Mouse (Mus musculus) testis, adult 2 months (tissue): ENCODE data around the gene Coro2a. TPM values are rescaled to one million over a fixed set of nuclear protein-coding genes. Genes with fewer than 3 reads are reported as not detected.
A peak's percentile ranks its signal among the peaks of the same experiment; 100 is the strongest.

ENCODE experiments used
- H3K27ac ChIP-seq: fragments of 200-500 bp; 2 replicates; pipeline ENCODE4 v1.5.1; 2012; ENCODE audit warnings: low read depth, low read length; ENCODE audit not compliant: control insufficient read depth, insufficient read depth
- H3K27me3 ChIP-seq: fragments of 200-500 bp; 2 replicates; pipeline ENCODE4 v1.6.1; 2012; ENCODE audit warnings: mild to moderate bottlenecking, low read length, moderate library complexity; ENCODE audit not compliant: control insufficient read depth, insufficient read depth
- H3K36me3 ChIP-seq: fragments of 200-500 bp; 2 replicates; pipeline ENCODE4 v1.6.1; 2012; ENCODE audit warnings: mild to moderate bottlenecking, low read length; ENCODE audit not compliant: control insufficient read depth, insufficient read depth
- H3K4me1 ChIP-seq: fragments of 200-500 bp; 2 replicates; pipeline ENCODE4 v1.6.1; 2012; ENCODE audit warnings: low read length; ENCODE audit not compliant: control insufficient read depth, insufficient read depth
- H3K4me3 ChIP-seq: fragments of 200-500 bp; 2 replicates; pipeline ENCODE4 v1.5.1; 2012; ENCODE audit warnings: low read depth, mild to moderate bottlenecking, low read length, moderate library complexity, mixed read lengths; ENCODE audit not compliant: control insufficient read depth
- CTCF ChIP-seq: fragments of 200-500 bp; IDR thresholded peaks from 2 replicates; pipeline ENCODE4 v1.5.1; 2012; ENCODE audit warnings: low read depth, mild to moderate bottlenecking, inconsistent platforms, low read length, moderate library complexity; ENCODE audit not compliant: control insufficient read depth, insufficient read depth, insufficient replicate concordance
- POLR2A ChIP-seq: fragments of 200-500 bp; IDR thresholded peaks from 2 replicates; pipeline ENCODE4 v1.6.1; 2012; ENCODE audit warnings: low read depth, mild to moderate bottlenecking, inconsistent platforms, low read length, moderate library complexity; ENCODE audit not compliant: control insufficient read depth
- polyA plus RNA-seq: library from polyadenylated mRNA; depleted of rRNA; stranded (reverse); fragments of >200 nt; gene quantifications from 2 replicates; pipeline ENCODE4 v1.2.3, GENCODE M21; 2012

The Coro2a gene
- polyA plus RNA-seq, 1 experiment, result 139 TPM

DNA sequence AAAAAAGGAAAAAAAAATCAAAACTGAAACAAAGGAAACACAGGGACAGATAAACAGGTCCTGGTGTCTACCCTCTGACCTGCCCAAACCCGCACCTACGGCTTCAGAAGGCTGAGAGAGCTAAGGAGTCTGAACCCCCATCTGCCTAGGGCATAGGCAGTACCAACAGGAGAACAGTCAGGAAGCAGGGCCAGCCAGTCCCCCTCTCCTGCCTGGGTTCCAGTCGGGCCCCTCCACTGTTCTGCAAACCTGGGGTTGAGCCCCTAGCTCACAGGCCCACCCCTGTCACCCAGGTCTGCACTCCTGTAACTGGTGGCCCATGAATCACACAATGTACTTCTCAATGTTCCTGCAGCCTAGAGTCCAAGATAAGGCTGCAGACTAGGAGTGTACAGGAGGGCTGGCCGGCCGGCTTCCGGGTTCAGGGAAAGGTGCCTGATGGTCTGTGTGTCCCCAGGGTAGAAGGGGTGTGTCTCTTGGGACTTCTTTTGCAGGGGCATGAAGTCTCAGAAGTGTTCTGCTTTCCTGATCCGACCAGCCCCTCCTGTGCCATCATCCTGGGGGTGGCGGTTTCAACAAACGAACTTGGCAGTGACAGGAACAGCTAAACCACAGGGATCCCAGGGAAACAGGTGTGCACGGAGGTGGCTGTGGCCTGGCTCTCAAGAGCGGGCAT, 4.6 kb downstream of the Coro2a start:
- Histone ChIP-seq H3K27ac (no peak overlapping the region; the same call in 1 of the 2 replicates), H3K27me3 (no peaks in the 10 kb centered on the region)
- TF ChIP-seq POLR2A (no peak), CTCF (no peak)

GRCm38 (mm10) chr4:46596398-46596797, 5.6 kb downstream of the Coro2a start:
- no peak overlapping the region for H3K4me3 ChIP-seq
- TF ChIP-seq POLR2A (no peak), CTCF (no peak)
- H3K27ac ChIP-seq, result no peak overlapping the region
- H3K4me1 ChIP-seq, result peaks cover 18% of the 10 kb centered on the region
- no peaks in the 10 kb centered on the region for H3K27me3 ChIP-seq
- H3K36me3 ChIP-seq, result no peaks in the 10 kb centered on the region

More for the DNA sequence above, 4.6 kb downstream of the Coro2a start:
- Histone ChIP-seq H3K4me1 (peaks cover 18% of the 10 kb centered on the region), H3K36me3 (no peaks in the 10 kb centered on the region), H3K4me3 (no peak overlapping the region)

- Histone ChIP-seq H3K4me3 (no peak overlapping the region), H3K36me3 (no peaks in the 10 kb centered on the region), H3K27me3 (no peaks in the 10 kb centered on the region), H3K4me1 (peaks cover 16% of the 10 kb centered on the region), H3K27ac (no peak overlapping the region)
- no peak for TF ChIP-seq POLR2A
- TF ChIP-seq CTCF, result no peak
These were observed 7.9 kb downstream of the Coro2a start for GRCm38 (mm10) chr4:46594131-46594530.

DNA sequence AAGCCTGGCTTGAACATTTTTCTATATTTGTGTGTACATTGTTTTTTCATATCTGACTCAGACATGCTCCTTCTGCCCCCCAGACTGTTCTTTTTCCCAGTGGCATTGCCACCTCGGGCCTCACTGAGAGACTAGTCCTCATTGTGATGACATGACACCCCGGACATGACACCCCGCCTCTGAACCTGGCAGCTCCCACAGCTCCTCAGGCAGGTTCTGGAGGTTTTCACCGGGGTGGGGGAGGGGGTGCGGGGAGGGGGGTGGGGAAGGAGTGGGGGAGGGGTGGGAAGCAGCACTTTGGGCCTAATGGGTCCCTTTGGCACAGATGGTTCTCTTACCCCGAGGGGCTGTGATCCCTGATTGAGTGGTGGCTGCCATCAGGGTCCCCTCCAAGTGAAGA, 8.5 kb downstream of the Coro2a start:
- Histone ChIP-seq H3K36me3 (no peaks in the 10 kb centered on the region), H3K27me3 (no peaks in the 10 kb centered on the region), H3K4me1 (peaks cover 13% of the 10 kb centered on the region), H3K4me3 (no peak overlapping the region), H3K27ac (no peak overlapping the region)
- no peak for TF ChIP-seq CTCF
- no peak for TF ChIP-seq POLR2A

- H3K27ac ChIP-seq, result peak overlapping the region; percentile 47; the same call in 1 of the 2 replicates
- H3K27me3 ChIP-seq, result no peaks in the 10 kb centered on the region
- H3K4me3 ChIP-seq, result no peak overlapping the region
- no peak for TF ChIP-seq CTCF
- peaks cover 4% of the 10 kb centered on the region for H3K4me1 ChIP-seq
- H3K36me3 ChIP-seq, result no peaks in the 10 kb centered on the region
These were observed 10.0 kb downstream of the Coro2a start for GRCm38 (mm10) chr4:46591833-46592520.

DNA sequence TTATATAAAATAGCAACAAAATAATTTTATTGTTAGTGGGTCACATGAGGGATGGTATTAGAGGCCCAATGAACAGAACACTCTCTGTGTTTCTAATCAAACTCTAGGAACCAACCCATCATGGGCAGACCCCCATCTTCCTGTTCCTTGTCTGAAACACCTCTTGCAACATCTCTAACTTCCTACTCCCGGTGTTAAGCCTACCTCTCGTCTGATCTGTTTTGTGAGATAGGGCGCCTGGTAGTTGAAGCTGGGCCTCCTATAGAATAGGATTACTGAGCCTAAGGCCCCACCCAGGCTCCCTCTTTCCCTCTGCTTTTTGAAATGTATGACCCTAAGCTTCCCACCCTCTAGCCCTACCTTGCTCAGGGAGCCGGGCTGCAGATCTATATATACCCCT, 11.2 kb downstream of the Coro2a start:
- peak overlapping the region; percentile 60 for H3K27ac ChIP-seq
- H3K4me3 ChIP-seq, result no peak overlapping the region
- H3K27me3 ChIP-seq, result no peaks in the 10 kb centered on the region
- H3K4me1 ChIP-seq, result peaks cover under 1% of the 10 kb centered on the region; the same call in 1 of the 2 replicates
- TF ChIP-seq CTCF, result no peak
- TF ChIP-seq POLR2A, result no peak
- no peaks in the 10 kb centered on the region for H3K36me3 ChIP-seq

DNA sequence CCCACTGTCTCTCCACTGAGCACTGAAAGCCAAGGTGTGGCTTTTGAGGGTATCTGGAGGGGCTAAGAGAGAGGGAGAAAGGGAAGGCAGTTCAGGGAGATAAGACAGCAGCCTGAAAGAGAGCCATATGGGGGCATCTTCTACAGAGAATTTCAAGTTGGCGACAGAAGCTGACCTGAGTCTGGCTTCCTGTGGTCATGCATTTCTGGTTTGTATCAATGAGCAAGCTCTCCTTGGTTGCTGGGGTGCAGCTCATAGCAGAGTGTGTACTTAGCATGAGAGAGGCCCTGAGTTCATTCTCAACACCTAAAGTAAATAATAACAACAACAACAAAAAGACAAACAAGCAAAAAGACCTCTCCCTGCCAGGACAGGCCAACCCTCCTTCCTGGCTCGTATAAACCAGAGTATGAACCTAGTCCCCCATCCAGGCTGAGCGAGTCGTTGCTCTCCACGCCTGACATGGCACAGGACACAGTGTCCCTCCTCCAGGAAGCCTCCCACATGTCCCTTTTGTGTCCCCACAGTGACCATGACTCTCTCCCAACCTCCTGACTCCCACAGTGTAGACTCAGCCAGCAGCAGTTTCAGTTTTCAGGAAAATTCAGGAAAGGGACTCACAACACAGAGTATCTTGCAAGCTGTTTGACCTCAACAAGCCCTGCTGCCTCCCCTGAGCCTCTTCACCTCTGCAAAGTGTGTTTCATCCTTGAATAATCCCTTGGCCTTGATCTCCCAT, 11.9 kb downstream of the Coro2a start:
- H3K36me3 ChIP-seq, result no peaks in the 10 kb centered on the region
- H3K27ac ChIP-seq, result peak overlapping the region; percentile 10; the same call in 1 of the 2 replicates
- H3K27me3 ChIP-seq, result no peaks in the 10 kb centered on the region
- H3K4me3 ChIP-seq, result no peak overlapping the region
- TF ChIP-seq CTCF, result no peak
- TF ChIP-seq POLR2A, result no peak
- H3K4me1 ChIP-seq, result peaks cover 4% of the 10 kb centered on the region; the same call in 1 of the 2 replicates
